Mouse (Mus musculus) left cerebral cortex, postnatal 10 days (tissue): Measurements from ENCODE around the gene Hist2h2ac. TPM values are rescaled to one million over a fixed set of nuclear protein-coding genes. Genes with fewer than 3 reads are reported as not detected.
A peak's percentile ranks its signal among the peaks of the same experiment; 100 is the strongest.
"Not testable (repeated sequence)": the region's sequence is repeated elsewhere in the genome, so short reads cannot be mapped to it uniquely, and the experiment has no call there.

Experiments
- DNase-seq, 2 experiments: peaks; one replicate each; pipeline ENCODE4 v3.0.0; 2021 to 2022; ENCODE audit warnings: low spot score in 2 of 2, mixed read lengths in 1 of 2; ENCODE audit errors: extremely low spot score in 1 of 2
- intact Hi-C: fragments of 180-260 bp; cut with DNase I; formaldehyde crosslinking; loops from one replicate; pipeline ENCODE4 v1.15.1; 2025
- total RNA-seq, 2 experiments: library from RNA; stranded (reverse); gene quantifications; 2 replicates each; pipeline ENCODE4 v1.2.3; 2021

Gene Hist2h2ac
- total RNA-seq, 2 experiments from 2014 or later: 34.2 to 37.9 TPM

DNA sequence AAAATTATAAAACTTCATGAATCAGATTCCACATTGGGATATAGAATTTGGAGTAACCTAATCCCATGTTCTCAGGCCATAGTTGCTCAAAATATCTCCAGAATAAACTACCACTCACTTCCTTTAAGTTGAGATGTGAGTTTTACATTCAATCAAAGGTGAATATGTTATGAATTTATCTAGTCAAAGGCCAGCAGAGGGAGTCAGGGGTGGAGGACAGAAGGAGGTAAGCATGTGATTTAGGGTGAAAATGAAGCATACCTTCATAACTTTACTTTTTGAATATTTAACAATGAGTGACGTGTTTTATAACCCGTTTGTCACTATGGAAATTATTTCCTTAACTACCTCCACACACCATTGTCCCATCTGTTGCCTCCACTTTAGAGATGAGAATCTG lies 14.2 kb upstream of the Hist2h2ac start:
- no peak for DNase-seq
- intact Hi-C loops: no loop called here

DNA sequence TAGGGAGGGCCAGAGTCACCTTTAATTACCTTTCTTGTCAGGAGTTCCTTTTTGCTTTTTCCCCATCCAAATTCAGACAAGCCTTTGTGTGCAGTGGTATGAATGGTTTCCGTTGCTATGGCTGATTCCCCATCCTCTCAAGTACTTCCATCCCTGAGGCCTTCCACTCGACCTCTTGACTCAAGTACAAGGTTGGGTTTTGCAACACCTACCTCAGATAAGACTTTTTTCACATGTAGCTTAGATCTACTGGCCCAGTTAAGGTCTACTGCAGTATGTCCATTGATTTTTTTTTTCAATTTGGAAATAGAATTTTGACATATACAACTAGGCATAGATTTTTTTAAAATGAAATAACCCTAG lies 11.1 kb upstream of the Hist2h2ac start:
- no peak for DNase-seq
- intact Hi-C loops: no loop called here

DNA sequence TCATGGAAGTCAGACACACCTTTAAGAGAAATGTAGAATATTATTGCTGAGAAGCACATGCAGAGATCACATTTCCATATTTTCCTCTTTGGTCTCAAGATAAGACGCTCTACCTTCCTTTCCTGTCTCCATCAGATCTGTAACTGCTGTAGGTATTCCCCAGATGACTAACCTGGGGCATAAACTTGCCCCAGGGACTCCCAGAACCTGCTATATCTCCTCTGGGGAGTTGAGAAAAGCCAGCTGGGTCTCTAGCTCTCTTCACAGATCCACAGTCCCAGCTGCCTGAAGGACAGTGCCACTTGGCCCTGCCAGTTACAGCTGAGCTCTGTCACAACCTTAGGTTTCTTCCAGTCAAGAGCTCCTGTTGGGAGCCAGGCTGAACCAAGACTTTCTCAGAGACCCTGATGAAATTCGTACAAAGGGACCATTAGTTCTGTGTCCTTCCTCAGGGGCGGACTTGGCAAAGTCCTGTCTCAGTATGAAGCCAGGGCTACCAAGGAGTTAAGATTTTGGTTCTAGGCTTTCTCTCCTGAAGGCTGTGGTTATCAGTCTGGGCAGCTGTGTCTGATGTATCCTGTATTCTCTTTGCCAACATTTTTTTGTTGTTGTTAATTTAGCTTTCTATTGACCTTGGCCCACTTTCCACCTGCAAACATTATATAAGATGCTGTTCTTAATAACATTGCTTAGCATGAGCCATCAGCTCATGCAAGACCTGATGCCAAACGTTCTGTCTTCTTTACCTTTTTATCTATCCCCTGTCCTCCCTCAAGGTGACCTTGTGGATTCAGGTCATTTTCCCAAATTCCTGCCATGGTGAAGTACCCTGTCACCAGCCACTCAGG lies 10.5 kb upstream of the Hist2h2ac start:
- intact Hi-C loops: no loop called here
- DNase-seq: no peak

DNA sequence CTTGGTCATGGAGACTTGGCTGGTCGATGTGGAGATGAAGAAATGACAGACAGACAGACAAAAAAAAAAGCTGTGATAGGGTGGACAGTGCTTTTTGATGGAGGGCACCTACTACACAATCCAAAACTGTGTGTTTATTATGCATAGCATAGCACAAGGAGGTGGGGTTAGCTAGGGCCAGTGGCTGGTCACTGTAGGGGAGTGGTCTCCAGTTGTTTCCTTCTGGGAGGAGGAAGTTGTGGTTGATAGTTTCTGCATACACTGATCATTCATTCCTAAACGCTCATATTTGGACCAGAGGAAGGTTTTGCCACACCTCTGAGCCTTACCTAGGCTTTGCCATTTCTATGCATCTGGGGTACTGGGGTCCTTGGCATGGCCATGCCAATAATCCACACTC lies 9.7 kb upstream of the Hist2h2ac start:
- intact Hi-C loops: no loop called here
- no peak for DNase-seq

DNA sequence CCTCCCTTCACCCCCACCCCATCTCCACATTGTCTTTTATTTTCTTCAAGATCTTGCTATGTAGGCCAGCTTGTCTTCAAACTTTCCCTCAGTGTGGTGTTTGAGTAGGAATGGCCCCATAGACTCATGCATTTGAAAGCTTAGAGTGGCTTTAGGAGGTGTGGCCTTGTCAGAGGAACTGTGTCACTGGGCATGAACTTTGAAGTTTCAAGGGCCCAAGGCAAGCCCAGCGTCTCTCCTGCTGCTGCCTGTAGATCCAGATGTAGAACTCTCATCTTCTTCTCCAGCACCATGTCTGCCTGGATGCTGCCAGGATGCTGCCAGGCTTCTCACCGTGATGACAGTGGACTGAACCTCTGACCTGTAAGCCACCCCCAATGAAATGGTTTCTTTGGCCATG lies 8.1 kb upstream of the Hist2h2ac start:
- no peak for DNase-seq
- intact Hi-C loops: loop anchor here (10.0 kb wide), 1 partner anchor 264 kb away; no protein-coding TSS in a partner anchor

DNA sequence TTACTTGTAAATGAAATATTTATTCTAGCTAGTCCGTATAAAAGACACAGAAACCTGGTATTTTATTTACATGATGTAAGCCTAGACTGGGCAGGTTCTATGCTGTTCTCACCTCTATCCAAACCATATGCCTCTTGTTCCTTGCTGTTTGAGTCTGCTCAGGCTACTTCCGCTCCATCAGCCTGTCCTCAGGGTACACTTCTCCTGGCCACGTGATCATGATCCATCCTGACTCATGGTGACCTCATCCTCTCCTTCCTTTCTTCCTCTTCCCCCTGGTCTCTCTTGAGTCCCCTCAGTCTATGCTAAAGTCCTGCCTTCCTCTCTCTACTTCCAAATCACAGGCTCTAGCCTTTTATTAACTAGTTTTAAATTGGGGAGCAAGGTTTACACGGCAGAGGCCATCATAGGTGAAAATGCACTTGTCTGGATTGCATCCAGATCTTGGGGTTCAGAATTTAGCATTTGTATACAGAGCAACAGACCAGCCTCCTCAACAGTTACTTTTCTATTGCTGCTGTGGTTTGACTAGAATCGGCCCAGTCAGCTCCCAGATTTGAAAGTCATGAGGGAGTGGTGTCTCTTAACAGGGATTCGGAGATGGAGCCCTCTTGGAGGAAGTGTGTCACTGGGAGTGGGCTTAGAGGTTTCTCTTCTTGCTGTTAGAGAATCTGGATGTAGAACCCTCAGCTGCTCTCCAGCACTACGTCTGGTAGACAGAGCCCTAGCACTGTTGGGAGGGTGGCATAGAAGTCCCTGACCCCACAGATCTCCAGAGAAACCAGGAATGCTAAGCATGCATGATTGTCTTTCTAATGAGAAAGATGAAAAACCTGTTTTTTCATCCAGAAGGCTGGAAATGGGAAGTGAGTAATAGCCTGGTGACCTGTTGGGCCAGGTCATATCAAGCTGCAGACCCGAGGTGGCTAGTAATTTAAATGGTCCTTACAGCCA lies 6.3 kb upstream of the Hist2h2ac start:
- no peak for DNase-seq
- intact Hi-C loops: loop anchor here (10.0 kb wide), 1 partner anchor 262 kb away; no protein-coding TSS in a partner anchor

DNA sequence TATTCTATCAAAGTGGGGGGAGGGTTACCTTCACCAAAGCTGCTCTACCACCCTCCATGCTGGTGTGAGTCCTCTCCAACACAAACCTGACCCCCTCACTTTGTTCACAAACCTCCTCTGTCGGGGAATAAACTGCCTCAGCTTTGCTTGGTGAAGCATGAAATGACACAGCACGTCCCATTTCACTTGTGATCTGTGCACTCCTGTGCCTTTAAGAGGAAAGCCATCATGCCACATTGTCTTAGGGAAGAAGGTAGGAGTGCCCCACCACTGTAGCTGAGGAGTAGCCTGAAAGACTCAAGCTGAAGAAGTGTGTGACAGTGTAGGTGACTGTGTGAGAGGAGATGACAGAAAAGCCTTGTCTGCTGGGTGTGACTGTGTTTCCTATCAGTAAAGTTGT lies 4.7 kb upstream of the Hist2h2ac start:
- intact Hi-C loops: loop anchor here (10.0 kb wide), 1 partner anchor 261 kb away; no protein-coding TSS in a partner anchor
- DNase-seq: no peak

DNA sequence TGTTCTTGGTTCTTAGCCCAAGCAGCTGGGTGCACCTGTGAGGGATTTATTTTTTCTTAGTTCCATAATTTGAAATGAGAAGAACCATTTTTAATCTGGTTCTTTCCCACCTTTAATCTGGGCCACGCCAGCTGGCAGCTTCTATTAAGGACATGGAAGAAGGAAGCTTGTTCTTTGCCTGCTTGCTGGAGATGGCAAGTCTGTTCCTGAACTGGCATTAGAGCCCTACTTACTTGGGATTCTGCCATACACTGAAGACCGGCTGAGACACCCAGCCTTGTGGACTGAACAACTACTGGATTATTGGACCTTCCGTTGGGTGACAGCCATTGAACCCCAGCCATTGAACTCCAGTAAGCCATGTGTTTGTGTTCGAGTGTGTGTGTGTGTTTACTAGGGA lies 2.1 kb upstream of the Hist2h2ac start:
- intact Hi-C loops: loop anchor here (10.0 kb wide), 1 partner anchor 258 kb away; no protein-coding TSS in a partner anchor
- no peak for DNase-seq

DNA sequence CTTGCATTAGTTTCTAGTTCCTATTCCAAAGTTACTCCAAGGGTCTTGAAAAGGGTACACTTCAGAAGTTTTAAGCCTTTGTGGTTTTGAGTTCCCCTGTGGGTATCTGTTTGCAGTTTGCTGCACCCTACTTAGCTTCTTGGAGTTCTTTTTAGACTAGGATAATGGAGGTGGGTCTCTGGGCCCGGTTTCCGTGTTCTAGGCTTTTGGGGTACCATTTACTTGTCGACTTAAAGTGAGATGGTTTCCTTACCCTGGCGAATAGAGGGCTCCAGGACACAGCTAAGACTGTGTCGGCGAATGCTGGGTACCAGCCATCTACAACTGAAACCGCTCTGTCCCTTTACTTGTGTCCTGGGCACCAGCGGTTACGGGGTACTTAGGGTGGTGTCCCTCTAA lies 959 bp upstream of the Hist2h2ac start:
- intact Hi-C loops: loop anchor here (10.0 kb wide), 1 partner anchor 257 kb away; no protein-coding TSS in a partner anchor
- DNase-seq: no peak

DNA sequence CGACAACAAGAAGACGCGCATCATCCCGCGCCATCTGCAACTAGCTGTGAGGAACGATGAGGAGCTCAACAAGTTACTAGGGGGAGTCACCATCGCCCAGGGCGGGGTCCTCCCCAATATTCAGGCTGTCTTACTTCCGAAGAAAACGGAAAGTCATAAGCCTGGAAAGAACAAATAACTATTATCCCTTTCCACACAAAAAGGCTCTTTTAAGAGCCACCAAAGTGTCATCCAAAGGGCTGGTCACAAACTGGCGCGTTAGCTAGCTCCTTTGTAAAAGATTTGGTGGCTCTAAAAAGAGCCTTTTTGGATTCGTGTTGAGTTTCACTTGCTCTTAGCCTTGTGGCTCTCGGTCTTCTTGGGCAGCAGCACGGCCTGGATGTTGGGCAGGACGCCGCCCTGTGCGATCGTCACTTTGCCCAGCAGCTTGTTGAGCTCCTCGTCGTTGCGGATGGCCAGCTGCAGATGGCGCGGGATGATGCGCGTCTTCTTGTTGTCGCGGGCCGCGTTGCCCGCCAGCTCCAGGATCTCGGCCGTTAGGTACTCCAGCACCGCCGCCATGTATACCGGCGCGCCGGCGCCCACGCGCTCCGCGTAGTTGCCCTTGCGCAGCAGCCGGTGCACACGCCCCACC lies 432 bp downstream of the Hist2h2ac start:
- intact Hi-C loops: loop anchor here (10.0 kb wide), 1 partner anchor 255 kb away; no protein-coding TSS in a partner anchor

DNA sequence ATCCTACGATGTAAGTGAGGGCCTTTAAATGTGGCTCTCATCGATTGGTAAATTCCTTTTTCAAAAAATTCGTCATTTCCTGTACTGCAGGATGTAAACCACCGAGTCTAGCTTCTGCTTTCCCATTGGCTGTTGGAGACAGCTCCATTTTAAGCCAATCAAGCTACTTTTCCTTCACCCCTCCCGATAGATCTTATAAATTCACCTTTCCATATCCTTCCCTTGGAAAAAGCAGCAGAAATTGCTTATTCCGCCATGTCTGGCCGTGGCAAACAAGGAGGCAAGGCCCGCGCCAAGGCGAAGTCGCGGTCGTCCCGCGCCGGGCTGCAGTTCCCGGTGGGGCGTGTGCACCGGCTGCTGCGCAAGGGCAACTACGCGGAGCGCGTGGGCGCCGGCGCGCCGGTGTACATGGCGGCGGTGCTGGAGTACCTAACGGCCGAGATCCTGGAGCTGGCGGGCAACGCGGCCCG lies 984 bp downstream of the Hist2h2ac start, which contains the start of the genes Bola1 and Hist2h2ab:
Gene Bola1, minus strand, starts transcription at position 49 of the 470 bp plus-strand sequence.
Gene Hist2h2ab, plus strand, starts transcription at position 205 of the 470 bp plus-strand sequence.
- intact Hi-C loops: loop anchor here (10.0 kb wide), 1 partner anchor 255 kb away; no protein-coding TSS in a partner anchor
- peak; percentile 74 to 89 for DNase-seq

More for the DNA sequence above, 432 bp downstream of the Hist2h2ac start:
- peak in 1 of 2 experiments; percentile 57 for DNase-seq

DNA sequence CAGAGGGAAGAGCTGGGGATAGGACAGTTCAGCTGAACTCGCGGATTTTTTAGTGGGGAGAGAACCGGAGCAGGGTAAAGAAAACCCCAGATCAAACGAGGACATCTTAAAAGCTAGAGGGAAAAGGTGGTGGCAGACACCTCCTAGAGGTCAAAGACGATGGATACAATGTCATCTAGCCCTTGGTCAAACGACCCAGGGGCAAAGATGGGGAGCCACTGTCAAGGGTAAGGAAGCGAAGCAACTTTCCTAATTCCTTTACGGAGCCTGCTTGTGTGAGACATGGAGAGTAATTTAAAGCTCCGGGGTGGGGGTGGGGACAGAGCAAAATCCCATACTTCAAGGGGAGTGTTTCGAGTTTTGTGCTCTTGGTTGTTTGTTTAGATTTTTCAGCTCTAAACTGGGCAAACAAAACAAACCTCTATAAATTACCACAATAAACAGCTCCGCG lies 1.5 kb downstream of the Hist2h2ac start:
- intact Hi-C loops: no loop called here
- DNase-seq: no peak

DNA sequence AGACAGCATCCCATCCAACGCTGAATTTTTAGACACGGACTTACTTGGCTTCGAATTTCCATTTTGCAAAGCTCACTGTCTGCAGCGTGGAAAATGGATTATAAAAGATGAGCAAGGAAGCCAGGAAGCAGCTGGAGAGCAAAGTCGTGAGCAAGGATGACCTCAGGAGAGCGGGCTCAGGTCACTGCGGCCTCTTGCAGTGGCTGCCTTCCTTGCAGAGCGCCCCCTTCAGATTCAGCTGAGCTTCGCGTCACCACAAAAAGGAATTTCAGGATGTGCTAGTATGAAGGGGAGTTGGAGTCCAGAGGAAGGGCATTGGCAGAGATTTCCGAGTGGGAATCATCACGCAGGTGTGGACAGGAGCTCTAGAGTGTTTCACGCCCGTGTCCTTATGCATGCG lies 11.4 kb downstream of the Hist2h2ac start:
- intact Hi-C loops: no loop called here
- DNase-seq: peak in 1 of 2 experiments; percentile 43

DNA sequence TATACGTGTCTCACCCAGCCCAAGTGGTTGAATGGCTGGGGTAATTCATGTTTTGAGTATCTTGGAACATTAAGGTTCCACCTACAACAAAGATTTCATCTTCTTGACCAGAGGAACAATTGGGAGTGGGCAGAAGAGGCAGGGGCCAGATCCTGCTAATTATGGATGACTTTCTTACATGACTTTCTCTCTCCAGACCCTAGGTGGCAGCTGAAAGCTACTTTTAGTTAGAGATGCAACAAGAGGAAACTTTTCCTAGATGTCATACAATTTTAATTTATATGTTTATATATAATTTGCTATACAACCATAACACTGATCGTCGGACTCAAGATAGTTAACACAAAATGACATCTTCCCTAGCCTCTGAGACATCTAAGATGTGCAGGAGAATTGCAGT lies 12.9 kb downstream of the Hist2h2ac start:
- no peak for DNase-seq
- intact Hi-C loops: no loop called here

DNA sequence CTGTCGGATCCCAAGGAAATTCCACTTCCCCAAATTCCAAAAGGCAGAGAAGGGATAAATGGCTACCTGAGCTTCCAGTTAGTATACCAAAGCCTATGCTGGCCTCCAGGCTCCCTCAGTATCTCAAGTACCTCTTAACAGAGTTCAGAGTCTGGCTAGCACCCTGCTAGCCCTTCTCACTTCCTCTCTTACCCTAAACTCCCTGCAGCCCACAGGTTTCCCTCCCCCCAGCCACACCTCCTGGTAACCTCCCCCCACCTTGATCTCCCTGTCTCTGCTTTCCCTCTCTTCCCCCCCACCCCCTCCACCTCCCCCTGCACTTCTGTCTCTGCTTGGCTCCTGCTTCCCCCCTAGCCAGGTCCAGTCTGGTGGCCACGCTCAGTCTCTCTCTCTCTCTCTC lies 20.9 kb downstream of the Hist2h2ac start:
- intact Hi-C loops: no loop called here
- DNase-seq: peak in 1 of 2 experiments; percentile 13

DNA sequence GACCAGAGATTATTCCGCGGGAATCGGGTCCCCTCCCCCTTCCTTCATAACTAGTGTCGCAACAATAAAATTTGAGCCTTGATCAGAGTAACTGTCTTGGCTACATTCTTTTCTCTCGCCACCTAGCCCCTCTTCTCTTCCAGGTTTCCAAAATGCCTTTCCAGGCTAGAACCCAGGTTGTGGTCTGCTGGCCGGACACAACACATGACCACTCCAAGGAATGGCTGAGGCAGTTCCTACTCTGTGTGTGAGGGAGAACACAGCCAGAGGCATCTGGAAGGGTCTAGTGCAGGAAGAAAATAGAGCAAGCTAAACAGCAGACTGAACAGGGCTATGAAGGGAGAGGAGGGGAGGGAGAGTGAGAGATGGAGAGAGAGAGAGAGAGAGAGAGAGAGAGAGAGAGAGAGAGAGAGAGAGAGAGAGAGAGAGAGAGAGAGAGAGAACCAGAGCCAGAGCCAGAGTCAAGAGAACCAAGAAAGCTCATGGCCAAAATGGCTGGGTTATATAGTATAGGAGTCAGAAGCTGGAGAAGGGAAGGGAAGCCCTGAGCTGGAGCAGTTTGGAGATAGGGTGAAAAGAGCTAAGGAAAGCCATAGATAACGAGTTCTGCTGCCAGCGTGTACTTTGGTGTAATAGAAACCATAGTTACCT lies 22.0 kb downstream of the Hist2h2ac start:
- DNase-seq: not testable (repeated sequence)

DNA sequence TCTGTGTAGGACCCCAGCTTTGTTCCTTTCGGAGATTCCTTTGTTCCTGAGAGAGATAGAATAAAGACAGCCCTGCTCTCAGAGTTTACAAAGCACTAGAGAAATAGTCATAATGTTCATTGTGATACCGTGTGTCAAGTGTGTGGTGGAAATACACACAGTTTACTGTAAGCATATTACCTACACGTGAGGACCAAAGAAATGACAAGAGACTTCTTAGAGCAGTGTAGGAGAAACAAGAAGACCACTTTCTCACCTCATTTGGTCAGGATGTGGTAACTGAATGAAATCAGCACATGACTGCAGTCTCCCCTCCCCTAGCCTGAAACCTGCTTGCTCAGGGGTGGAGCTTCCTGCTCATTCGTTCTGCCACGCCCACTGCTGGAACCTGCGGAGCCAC lies 22.5 kb downstream of the Hist2h2ac start:
- no peak for DNase-seq
- intact Hi-C loops: no loop called here

More for the DNA sequence above, 22.0 kb downstream of the Hist2h2ac start:
- intact Hi-C loops: not testable (repeated sequence)
